Mouse (Mus musculus) ES-E14 (cell line): ENCODE results near the gene Mettl16. TPM values are rescaled to one million over a fixed set of nuclear protein-coding genes. Genes with fewer than 3 reads are reported as not detected.

Source experiments
- DNase-seq: peaks from one replicate; pipeline ENCODE4 v3.0.0-alpha.2; 2013; ENCODE audit warnings: low read depth, low spot score
- H3K27ac ChIP-seq: 2 replicates; pipeline ENCODE4 v1.5.1; 2012; ENCODE audit warnings: low read depth, mild to moderate bottlenecking, low read length, moderate library complexity, mixed read lengths; ENCODE audit not compliant: poor library complexity, insufficient read depth, severe bottlenecking
- H3K36me3 ChIP-seq: 2 replicates; pipeline ENCODE4 v1.6.1; 2012; ENCODE audit warnings: mild to moderate bottlenecking, low read length, moderate library complexity, mixed read lengths; ENCODE audit not compliant: control insufficient read depth, poor library complexity, insufficient read depth, severe bottlenecking
- H3K4me1 ChIP-seq, 2 experiments: fragments of 150-350 bp in 1 of 2; sonication (generic) in 1 of 2; 2 replicates each; pipeline ENCODE4 v1.6.1; 2012; ENCODE audit warnings: low read length in 2 of 2, mild to moderate bottlenecking in 1 of 2, mixed read lengths in 1 of 2; ENCODE audit not compliant: control insufficient read depth in 2 of 2, insufficient read depth in 2 of 2, poor library complexity in 1 of 2
- H3K4me3 ChIP-seq, 2 experiments: fragments of 150-350 bp in 1 of 2; sonication (generic) in 1 of 2; 2 replicates each; pipeline ENCODE4 v1.5.1; 2012; ENCODE audit warnings: low read length in 2 of 2, low read depth in 1 of 2, mild to moderate bottlenecking in 1 of 2, mixed read lengths in 1 of 2; ENCODE audit not compliant: insufficient read depth in 1 of 2, poor library complexity in 1 of 2, severe bottlenecking in 1 of 2
- H3K9ac ChIP-seq: 2 replicates; pipeline ENCODE4 v1.6.1; 2012; ENCODE audit warnings: low read depth, mild to moderate bottlenecking, low read length, mixed read lengths; ENCODE audit not compliant: poor library complexity, insufficient read depth, severe bottlenecking
- H3K9me3 ChIP-seq: fragments of 150-350 bp; sonication (generic); 2 replicates; pipeline ENCODE4 v1.6.1; 2012; ENCODE audit warnings: low read depth, mild to moderate bottlenecking, low read length; ENCODE audit not compliant: control insufficient read depth, insufficient read depth
- CHD2 ChIP-seq: IDR thresholded peaks from 2 replicates; pipeline ENCODE4 v1.6.1; 2014; ENCODE audit warnings: mild to moderate bottlenecking, low read depth, low read length, inconsistent platforms
- HCFC1 ChIP-seq: IDR thresholded peaks from 2 replicates; pipeline ENCODE4 v1.6.1; 2012; ENCODE audit warnings: low read length, inconsistent platforms, borderline replicate concordance; ENCODE audit not compliant: insufficient read depth
- MAFK ChIP-seq: IDR thresholded peaks from 2 replicates; pipeline ENCODE4 v1.6.1; 2014; ENCODE audit warnings: mild to moderate bottlenecking, low read depth, low read length, inconsistent platforms; ENCODE audit not compliant: insufficient read depth
- ZC3H11A ChIP-seq: IDR thresholded peaks from 2 replicates; pipeline ENCODE4 v1.6.1; 2012; ENCODE audit warnings: low read depth, mild to moderate bottlenecking, inconsistent platforms, low read length, borderline replicate concordance
- ZNF384 ChIP-seq: IDR thresholded peaks from 2 replicates; pipeline ENCODE4 v1.6.1; 2012; ENCODE audit warnings: low read depth, low read length, inconsistent platforms
- in situ Hi-C, 2 experiments: fragments of 600-800 bp; cut with MboI; formaldehyde crosslinking; loops; one replicate each; pipeline ENCODE4 v1.15.1; 2025; ENCODE audit warnings: low sequenced_read_pairs in 2 of 2, inconsistent platforms in 1 of 2; ENCODE audit not compliant: unreplicated experiment in 2 of 2
- total RNA-seq: library from RNA; depleted of rRNA; stranded (reverse); fragments of 300-350 nt; gene quantifications from 2 replicates; pipeline ENCODE4 v1.2.3, GENCODE M21; 2012

The Mettl16 gene
- total RNA-seq, 1 experiment: 72.7 TPM

GRCm38 (mm10) chr11:74792874-74793273, 22.2 kb downstream of the Mettl16 start:
- no peak overlapping the region for H3K4me3 ChIP-seq
- in situ Hi-C loops: no loop called here
- peaks cover 27% of the 10 kb centered on the region for H3K36me3 ChIP-seq
- DNase-seq: no peak
- TF ChIP-seq ZC3H11A: no peak
- no peak for TF ChIP-seq ZNF384
- no peak for TF ChIP-seq CHD2
- TF ChIP-seq MAFK: no peak
- TF ChIP-seq HCFC1: no peak
- no peak overlapping the region for H3K27ac ChIP-seq
- H3K4me1 ChIP-seq: no peaks in the 10 kb centered on the region
- H3K9ac ChIP-seq: no peak overlapping the region
- no peaks in the 10 kb centered on the region for H3K9me3 ChIP-seq

- H3K36me3 ChIP-seq: peaks cover 15% of the 10 kb centered on the region
- no peak overlapping the region for H3K4me3 ChIP-seq
- TF ChIP-seq MAFK: no peak
- TF ChIP-seq ZNF384: no peak
- no peak for TF ChIP-seq ZC3H11A
- TF ChIP-seq HCFC1: no peak
- no peak for TF ChIP-seq CHD2
- no peak for DNase-seq
- in situ Hi-C loops: no loop called here
- no peak overlapping the region for H3K9ac ChIP-seq
- H3K27ac ChIP-seq: no peak overlapping the region
- no peaks in the 10 kb centered on the region for H3K4me1 ChIP-seq
- H3K9me3 ChIP-seq: no peaks in the 10 kb centered on the region
Measured at GRCm38 (mm10) chr11:74800658-74801057, 30.0 kb downstream of the Mettl16 start.

GRCm38 (mm10) chr11:74804081-74804627, 33.5 kb downstream of the Mettl16 start:
- no peak for DNase-seq
- H3K9ac ChIP-seq: no peak overlapping the region
- in situ Hi-C loops: no loop called here
- H3K27ac ChIP-seq: no peak overlapping the region
- TF ChIP-seq HCFC1: no peak
- TF ChIP-seq ZC3H11A: no peak
- no peak for TF ChIP-seq MAFK
- TF ChIP-seq ZNF384: no peak
- no peak for TF ChIP-seq CHD2
- H3K4me1 ChIP-seq: no peaks in the 10 kb centered on the region
- no peak overlapping the region for H3K4me3 ChIP-seq
- no peaks in the 10 kb centered on the region for H3K9me3 ChIP-seq
- H3K36me3 ChIP-seq: peaks cover 20% of the 10 kb centered on the region

- Histone ChIP-seq H3K36me3 (peaks cover 20% of the 10 kb centered on the region), H3K4me1 (no peaks in the 10 kb centered on the region), H3K27ac (no peak overlapping the region), H3K9me3 (no peaks in the 10 kb centered on the region), H3K9ac (no peak overlapping the region), H3K4me3 (no peak overlapping the region)
- in situ Hi-C loops: no loop called here
- TF ChIP-seq MAFK (no peak), CHD2 (no peak), HCFC1 (no peak), ZC3H11A (no peak), ZNF384 (no peak)
- DNase-seq: no peak
Measured at GRCm38 (mm10) chr11:74807246-74807882, 36.7 kb downstream of the Mettl16 start.
